Mouse (Mus musculus) layer of hippocampus, adult 18-20 months (tissue): ENCODE measurements around the gene 9130023H24Rik. TPM values are rescaled to one million over a fixed set of nuclear protein-coding genes. Genes with fewer than 3 reads are reported as not detected.

Experiments used
- DNase-seq, 2 experiments: peaks; one replicate each; pipeline ENCODE4 v3.0.0; 2022; ENCODE audit warnings: low spot score in 2 of 2
- total RNA-seq, 2 experiments: library from RNA; stranded (reverse); gene quantifications; 2 replicates each; pipeline ENCODE4 v1.2.3; 2021

The 9130023H24Rik gene
- total RNA-seq, 2 experiments from 2014 or later, result 3.3 TPM

DNA sequence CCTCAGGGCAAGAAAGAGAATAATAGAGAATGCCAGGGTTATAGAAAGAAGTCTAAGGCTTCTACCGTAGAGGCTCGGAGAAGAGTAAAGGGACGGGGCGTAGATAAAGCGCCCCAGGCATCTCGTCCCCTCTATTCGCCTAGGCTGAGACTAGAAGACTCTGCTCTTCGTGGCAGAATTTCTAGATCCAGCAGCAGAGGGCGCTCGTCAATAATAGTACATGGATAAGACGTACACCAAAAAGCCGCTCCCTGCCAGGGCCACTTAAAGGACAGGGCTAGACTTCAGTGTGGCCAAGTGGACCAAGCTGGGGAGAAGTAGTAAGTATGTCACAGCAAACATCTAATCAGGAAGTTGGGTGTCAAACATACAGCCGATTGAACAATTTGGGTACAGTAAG, 9.6 kb upstream of the 9130023H24Rik start:
- DNase-seq, result peak; percentile 72 to 91

DNA sequence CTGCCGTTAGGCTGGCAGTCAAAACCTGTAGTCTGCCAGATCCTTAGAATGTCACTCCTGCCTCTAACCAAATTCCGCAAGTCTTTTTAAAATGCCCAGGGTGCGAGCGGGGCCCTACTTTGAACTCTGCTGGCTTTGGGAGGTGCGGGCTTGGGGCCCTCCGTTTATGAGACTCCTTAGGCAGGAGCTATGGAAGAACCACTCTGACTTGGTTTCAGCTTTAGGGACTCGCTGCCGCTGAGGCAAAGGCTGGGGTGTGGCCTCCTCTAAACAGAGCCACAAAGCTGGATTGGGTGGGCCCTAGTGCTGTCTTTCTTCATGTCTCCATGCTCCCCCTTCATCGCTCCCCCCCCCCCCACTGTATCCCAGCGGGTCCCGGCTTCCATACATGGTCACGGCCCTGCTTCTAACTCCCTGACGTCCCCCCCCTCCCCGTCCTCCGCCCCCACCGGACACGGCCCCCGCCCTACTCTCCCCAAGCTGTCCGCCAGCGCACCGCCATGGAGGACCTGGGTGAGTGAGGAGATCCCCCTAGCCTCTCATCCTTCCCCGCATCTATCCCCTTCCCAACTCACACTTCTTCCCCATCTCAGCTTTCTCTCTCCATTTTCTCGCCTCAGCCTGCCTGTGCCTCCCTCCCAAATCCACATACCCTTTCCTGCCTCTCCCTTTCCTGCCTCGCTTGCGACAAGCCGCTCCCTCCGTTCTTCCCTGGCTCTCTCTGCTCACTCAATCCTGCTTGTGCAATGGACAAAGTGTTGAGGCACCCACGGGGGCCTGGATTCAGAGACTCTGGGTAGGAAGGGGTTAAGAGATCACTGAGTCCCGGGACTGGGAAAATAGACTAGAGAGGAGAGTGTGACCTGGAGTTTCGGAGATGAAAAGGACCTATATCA, 8.9 kb upstream of the 9130023H24Rik start, which contains the start of gene Tgfb1i1:
TSS of gene Tgfb1i1 (plus strand) at position 317 of the 896 bp plus-strand sequence.
- DNase-seq, result peak in 1 of 2 experiments; percentile 47

DNA sequence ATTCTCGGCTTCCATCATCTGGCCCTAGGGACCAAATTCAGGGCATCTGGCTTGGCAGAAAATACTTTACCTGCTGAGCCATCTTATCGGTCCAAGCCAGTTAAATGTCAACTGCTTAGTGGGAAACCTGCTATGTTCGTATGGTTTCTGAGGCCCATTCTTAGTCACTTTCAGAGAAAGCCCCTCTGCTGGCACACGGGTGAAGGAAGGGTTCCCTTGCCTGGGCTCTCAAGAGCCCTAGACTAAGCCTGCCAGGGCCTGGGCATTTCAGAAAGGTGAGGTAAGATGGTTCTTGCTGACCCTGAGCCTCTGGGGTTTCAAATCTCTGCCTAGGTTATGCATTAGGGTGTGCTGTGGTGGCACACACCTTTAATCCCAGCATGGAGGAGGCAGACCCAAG, 7.7 kb upstream of the 9130023H24Rik start:
- no peak for DNase-seq

DNA sequence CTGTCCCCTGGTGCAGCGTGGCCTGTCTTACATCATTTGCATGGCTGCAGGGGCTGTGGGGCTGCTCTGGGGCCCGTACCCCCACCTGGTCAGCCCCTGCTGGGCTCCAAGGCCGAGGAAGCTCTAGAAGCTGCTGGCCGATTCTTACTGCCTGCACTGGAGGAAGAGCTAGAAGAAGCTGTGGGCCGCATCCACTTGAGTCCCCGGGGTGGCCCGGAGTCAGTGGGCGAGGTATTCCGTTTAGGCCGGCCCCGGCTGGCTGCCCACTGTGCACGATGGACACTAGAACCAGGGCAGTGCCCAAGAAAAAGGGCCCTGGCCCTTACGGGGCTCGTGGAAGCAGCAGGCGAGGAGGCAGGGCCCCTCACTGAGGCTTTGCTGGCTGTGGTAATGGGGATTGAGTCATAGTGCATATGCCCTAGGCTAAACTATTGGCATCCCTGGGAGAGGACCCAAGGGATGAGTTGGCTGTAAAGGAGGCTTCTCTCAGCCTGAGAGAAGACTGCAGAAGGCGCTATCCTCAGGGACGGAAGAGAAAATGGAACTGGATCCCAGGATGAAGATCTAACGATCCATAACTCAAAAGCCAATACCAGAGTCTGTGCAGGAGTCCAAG, 6.7 kb upstream of the 9130023H24Rik start:
- DNase-seq, result no peak

DNA sequence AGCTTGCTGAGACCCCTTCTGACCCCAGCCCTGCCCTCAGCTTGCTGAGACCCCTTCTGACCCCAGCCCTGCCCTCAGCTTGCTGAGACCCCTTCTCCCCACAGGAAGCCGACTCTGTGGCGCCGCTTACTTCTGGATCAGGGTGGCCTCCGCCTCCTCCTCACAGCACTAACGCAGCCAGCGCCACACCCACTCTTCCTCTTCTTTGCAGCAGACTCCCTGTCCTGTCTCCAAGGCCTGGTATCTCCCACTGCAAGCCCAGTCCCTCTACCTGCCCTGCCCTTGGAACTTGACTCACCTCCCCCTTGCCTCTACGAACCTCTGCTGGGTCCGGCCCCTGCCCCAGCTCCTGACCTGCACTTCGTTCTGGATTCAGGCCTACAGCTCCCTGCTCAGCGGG, 6.1 kb upstream of the 9130023H24Rik start:
- DNase-seq, result no peak

DNA sequence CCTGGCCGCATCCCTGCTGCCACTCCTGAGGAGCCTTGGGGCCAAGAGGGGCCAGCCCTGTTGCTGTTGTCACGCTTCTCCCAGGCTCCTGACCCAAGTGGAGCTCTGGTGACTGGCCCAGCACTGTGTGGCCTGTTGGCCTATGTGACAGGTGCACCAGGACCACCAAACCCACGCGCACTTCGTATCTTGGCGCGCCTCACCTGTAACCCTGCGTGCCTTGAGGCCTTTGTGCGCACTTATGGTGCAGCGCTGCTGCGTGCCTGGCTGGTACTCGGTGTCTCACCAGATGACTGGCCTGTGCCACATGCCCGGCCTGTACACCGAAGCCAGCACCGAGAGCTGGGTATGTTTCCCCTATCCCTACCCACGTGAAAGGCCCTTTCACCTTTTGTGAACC, 4.5 kb upstream of the 9130023H24Rik start:
- no peak for DNase-seq

DNA sequence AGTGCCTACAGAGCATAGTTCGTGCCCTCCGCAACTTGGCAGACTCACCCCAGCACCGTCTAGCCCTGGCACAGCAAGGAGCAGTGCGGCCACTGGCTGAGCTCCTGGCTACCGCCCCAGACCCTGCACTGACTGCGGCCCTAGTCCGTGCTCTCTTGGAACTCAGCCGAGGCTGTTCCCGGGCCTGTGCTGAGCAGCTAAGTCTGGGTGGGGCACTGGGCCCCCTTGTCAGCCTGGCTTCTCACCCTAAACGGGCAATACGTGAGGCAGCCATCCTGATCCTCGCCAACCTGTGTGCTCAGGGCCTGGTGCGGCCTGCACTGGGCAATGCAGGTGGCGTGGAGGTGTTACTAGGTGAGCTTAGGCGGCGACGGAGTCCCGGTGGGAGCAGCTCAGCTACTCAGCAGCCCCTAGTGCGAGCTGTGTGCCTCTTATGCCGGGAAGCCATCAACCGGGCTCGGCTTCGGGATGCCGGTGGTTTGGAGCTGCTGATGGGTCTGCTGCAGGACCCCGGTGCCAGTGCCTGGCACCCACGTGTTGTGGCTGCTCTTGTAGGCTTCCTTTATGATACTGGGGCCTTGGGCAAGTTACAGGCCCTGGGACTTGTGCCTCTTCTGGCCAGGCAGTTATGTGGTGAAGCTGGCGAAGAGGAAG, 2.4 kb upstream of the 9130023H24Rik start:
- DNase-seq, result no peak

DNA sequence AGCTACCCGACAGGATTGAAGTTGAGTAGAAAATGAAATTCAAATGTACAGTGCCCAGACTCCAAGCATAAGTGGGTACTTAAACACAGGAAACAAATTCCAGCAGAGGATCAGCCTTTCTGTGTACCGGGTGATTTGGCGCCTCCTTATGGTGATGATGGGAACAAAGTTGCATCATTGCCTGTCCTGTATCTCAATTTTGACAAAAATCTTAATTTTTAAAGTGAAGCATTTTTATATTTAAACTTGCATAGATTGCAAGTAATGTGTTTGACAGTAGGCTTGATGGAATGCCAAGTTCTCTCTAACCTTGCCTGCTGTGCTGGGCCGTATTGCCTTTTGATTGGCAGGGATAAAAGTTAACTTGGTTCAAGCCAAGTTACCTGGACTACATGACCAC, 1.2 kb upstream of the 9130023H24Rik start:
- no peak for DNase-seq

DNA sequence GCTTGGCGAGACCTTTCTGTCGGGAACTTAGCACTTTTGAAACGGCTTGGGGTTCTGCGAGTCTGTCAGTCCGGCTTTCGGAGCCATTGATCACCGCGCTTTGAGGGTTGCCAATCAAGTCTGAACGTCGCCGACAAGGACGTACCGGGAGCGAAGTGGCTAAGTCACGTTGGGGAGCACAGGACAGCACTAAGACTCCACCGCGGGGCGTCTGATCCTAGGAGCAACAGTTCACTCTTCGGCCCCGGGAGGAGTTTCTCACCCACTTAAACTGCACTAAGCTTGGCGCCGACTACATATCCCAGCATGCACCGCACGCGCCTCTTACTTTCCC, 271 bp downstream of the 9130023H24Rik start:
- DNase-seq, result no peak

DNA sequence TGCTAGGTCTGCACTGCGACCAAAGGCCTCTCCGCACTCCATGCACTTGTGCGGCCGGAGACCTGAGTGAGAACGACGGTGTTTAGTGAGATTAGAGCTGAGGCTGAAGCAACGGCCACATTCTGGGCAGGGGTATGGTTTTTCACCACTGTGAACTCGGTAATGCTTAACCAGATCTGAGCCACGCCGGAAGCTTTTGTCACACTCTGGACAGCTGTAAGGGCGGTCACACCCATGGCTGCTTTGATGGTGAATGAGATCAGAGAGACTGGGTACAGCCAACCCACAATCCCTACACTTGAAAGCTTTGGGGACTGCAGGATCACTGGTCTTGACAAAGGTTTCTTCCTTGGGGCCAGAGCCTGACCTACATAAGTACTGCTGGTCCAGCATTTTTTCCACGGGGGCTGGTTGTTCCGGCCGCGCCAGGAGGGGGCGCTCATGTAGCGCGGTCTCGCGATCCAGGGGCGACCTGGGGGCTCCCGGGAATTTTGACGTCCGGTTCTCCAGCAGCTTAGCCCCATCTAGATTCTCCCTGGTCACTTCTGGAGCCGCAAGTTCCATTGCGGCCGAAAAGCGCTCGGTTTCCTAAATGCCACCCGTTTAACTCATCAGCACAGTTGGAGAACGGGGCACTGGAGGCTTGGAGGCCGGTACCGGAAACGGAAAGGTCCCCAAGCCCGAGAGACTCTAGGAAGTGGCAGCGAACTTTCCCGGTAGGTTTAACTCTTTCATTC, 807 bp downstream of the 9130023H24Rik start, which contains the start of gene Armc5:
TSS of gene Armc5 (plus strand) at position 487 of the 737 bp plus-strand sequence.
- DNase-seq, result peak; percentile 73 to 89

DNA sequence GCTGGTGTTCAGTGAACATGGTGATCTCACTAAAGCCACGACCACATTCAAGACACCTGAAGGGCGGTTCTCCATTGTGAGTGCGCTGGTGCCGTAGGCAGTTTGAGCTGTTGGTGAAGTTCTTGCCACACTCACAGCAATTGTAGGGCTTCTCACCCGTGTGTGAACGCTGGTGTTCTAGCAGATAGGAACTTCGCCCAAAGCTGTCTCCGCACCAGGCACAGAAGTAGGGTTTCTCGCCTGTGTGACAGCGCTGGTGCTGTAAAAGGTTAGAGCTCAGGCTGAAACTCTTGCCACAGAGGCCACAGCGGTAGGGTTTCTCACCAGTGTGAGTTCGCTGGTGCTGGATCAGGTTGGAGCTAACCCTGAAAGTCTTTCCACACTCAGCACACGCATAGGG, 1.4 kb downstream of the 9130023H24Rik start:
- no peak for DNase-seq

DNA sequence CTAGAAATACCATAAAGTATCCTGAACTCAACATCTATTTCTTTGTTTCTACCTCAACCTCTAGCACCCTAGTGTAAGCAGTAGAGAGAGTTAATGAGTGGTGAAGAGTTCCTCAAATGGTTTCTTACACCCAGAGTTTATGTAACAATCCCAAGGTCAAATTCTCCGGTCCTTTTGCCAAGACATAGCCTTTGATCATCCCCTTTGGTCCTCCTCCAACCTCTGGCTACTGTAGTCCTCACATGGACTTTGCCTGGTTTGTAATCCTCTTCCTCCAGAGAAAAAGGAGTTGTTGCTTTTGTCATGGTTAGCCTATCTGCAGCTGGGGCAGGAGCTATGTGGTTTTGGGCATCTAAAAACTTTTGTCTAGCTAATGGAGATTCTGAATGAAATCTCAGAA, 2.4 kb downstream of the 9130023H24Rik start:
- no peak for DNase-seq

DNA sequence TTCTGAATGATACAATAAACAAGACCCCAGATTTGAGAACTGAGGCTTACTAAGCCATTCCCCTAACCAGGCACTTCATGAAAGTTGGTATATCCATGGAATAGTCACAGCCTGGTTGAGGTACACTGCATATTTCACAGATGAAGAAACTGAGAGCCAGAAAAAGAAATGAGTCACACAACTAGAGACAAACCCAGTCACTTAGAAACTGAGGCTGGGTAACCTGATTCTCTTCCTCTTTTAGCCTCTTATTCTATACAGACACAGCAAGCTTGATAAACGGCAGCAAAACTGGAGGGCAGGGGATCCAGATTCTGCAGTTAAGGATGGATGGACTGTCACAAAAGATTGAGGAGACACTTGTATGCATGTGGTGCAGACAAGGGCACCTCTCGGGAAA, 3.0 kb downstream of the 9130023H24Rik start:
- DNase-seq, result no peak

DNA sequence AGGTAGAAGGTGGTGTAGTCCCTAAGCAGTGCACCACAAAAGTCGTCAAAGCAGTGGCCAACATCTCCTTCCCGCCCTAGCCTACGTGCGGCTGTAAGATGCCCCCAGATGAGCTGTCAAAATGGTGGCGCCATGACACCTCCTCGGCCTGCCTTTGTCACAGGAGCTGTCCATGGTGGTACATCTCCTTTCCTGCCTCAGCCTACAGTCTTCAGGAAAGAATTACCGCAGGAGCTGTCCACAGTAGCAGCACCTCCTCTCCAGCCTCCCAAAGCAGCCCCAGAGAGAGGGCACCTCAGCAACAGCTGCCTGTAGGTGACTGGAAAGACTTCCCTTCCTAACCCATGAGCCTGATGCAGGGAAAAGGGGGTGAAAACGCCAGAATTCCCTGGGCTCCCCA, 6.1 kb downstream of the 9130023H24Rik start:
- no peak for DNase-seq

DNA sequence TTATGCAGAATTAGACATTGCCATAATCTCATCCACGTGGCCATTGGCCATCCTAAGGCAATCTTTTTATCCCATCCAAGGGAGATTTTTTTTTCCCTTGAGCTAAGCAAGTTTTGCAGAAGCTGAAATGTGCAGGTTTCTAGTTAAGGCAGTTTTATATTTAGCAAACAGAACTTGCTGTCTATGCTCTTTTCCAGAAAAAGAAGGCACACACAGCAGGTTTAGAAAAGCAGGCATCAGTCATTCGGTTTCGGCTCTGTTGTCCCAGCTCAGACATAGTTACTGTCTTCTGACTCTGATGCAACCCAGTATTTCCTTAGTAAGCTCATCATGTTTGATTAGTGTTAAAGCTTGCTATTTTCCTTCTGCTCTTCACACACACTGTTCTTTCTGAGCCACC, 16.9 kb downstream of the 9130023H24Rik start:
- no peak for DNase-seq

DNA sequence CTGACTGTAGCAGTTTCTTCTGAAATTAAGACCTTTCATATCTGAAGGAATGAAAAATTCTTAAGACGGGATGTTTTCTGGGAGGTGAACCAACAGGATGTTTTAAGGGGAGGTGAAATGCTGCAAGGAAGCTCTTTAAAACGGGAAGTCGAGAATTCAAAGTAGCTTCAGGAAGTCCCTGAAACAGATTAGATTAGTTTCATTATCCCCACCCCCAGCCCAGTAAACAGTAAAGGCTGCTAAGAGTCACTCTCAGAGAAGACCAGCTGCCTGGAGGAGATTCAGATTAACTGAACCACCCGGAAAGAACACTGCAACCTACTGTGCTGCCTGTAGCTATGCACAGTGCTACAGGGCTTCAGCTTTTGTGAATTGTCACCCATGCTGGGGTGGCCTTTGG, 17.9 kb downstream of the 9130023H24Rik start:
- no peak for DNase-seq

DNA sequence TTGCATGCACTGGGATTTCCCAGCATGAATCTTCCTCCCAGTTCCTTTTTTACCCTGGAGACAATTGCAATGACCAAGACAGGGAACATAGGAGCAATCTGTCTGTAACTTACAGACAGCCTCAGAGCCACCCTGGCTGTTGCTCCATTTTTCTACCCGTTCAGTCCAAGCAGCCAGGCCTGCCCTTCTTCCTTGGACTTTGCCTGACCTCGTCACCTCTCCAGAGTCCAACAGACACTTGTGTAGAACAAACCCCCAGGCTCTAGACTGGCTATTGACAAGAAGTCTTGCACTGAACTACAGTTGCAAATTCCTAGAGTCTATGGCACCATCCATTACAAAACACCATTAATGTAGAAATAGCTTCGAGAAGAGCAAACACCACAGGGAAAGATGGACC, 28.0 kb downstream of the 9130023H24Rik start:
- no peak for DNase-seq

DNA sequence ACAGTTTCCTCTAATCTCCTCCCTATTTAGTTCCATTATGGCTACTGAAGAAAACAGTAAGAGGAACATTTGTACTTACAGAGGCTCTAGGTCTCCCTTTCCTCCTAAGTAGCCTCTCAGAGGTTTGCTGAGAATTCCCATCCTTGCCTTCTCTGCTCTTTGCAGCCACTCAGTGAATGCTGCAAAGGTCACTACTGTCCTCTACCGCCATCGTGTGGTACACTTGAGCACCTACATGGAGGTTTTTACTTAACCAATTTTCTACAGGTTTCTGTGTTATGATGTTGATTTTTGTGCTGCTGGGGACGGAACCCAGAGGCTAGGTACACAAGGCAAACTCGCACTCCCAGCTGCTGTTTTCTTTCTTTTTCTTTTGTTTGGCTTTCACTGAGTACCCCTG, 29.6 kb downstream of the 9130023H24Rik start:
- peak; percentile 22 to 65 for DNase-seq

DNA sequence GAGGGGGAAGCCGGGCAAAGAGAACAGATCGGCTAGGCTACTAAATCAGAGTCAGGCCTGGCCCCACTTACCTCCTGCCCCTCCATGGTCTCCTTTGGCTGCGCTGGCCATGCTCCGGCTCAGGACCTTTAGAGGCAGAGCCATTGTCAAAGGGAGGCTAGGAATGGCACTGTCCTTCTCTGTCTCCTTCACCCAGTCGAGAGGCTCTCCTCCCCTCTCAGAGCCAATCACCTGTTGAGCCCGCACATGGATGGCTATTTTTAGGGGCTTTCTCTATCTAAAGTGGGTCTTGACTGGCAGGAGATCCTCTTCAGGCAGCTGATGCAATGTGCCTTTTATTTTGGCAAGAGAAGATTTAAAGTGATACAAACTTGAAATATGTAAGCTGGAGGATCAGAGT, 31.7 kb downstream of the 9130023H24Rik start, which contains the start of gene Cox6a2:
TSS of gene Cox6a2 (minus strand) at position 236 of the 400 bp plus-strand sequence.
- DNase-seq, result no peak

DNA sequence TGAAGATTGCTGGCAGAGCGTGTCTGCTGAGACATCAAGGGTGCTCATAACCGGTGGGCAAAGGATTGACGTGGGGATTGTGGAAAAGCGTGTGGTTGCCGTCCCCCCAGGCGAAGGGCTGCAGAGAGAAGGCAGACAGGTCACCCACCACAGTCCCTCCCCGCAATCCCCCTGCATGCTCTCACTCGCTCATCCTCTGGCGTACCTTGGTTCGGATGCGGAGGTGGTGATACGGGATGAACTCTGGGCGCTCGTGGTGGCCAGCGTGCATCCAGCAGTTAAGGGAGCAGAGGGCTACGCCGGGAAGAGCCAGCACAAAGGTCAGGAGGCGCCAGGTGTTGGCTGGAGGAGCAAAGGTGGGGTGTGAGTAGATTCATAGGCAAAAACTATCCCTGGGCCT, 32.1 kb downstream of the 9130023H24Rik start:
- no peak for DNase-seq

DNA sequence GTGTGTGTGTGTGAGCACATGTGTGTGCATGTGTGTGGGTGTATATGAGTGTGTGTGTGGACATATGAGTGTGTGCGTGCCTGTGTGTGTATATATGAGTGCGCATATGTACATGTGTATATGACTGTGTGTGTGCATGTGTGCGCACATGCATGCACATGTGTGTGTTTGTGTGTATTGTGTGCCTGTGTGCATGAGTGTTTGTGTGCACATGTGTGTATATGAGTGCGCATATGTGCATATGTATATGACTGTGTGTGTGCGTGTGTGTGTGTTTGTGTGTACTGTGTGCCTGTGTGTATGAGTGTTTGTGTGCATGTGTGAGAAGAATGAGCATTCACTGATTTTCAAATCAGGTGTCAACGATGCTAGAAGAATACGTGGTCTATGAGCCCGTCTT, 33.7 kb downstream of the 9130023H24Rik start:
- DNase-seq, result no peak
